9 mouse cellular contexts compared by ENCODE assay signal in the genomic region with DNA sequence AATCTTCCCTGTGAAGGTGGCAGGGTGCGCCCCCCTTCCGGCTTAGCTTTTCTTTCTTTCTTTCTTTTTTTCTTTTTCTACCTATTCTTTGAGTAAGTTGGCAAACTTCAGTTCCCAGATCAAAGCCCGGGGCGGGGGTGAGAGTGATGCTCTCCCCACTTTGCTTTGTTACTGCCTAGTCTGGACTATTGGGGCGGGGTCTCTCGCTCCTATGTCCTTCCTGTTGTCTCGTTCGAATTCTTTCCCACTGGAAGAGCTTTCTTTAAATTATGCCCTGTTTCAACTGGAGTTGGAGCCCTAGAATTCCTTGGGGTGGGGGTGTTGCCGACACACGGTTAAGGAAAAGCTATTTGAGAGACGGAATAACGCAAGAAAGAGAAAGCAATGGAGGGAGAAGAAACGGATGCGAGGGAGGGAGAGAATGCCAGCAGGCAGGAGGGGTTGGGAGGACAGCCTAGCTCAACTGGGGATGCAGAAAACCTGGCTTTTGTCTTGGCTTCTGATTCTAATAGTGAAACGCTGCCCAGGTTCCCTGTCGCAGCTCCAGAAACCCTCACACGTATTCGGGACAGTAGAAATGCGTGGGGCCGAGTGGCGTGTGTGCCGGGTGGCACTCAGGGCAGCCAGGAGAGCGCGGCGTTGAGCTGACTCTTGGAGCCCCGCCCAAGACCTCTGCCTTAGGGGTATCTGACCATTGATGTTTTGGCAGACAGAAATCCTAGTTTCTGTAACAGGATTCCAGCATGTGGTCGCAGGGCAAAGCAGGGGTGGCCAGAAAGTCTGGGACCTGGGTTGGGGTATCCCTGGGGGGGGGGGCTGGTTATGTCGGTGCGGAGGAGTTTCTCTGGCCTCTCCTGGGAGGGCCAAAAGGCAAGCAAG. TPM values are rescaled to one million over a fixed set of nuclear protein-coding genes. Genes with fewer than 3 reads are reported as not detected.
DNase-seq lines count a peak whose midpoint lies in the region; ATAC-seq and TF ChIP-seq lines count a peak whose summit lies in the region.
"Had no signal": no experiment of that assay in that cellular context is flagged by ENCODE, and none has a peak within 500 bp of the region (broad histone marks: within the 10 kb centered on the region; RNA-seq: fewer than 3 reads in every experiment).

No protein-coding gene starts in this region.

- DNase-seq in kidney, adult 2 months, result no peak
- DNase-seq in embryo, embryonic 10.5 days (ENCODE audit: low spot score), result peak; percentile 41
- DNase-seq in hindbrain, embryonic 11.5 days (ENCODE audit: low spot score), result peak; percentile 47
- no peak for DNase-seq in layer of hippocampus, adult 18-20 months (ENCODE audit: low spot score in 2 of 2)
- DNase-seq in urinary bladder, postnatal 36 days (ENCODE audit: low spot score in 2 of 2), result no peak
- DNase-seq in ovary, adult 18-20 months (ENCODE audit: low spot score), result no peak

- under 1% methylated on average over 29 of the region's 29 CpGs for WGBS in kidney, embryonic 14.5 days
- 2% methylated on average over 29 of the region's 29 CpGs for WGBS in kidney, adult 2 months
- WGBS in hindbrain, embryonic 11.5 days, result 1% methylated on average over 29 of the region's 29 CpGs
- WGBS in midbrain, embryonic 16.5 days, result 1% methylated on average over 29 of the region's 29 CpGs

- no peak overlapping the region for H3K27ac ChIP-seq in kidney, embryonic 14.5 days (ENCODE audit: low read depth, low read length)
- H3K27ac ChIP-seq in kidney, adult 2 months (ENCODE audit: insufficient read depth, low read depth, low read length), result no peak overlapping the region
- H3K27ac ChIP-seq in hindbrain, embryonic 11.5 days (ENCODE audit: low read depth, low read length), result peak overlapping the region; percentile 55
- H3K27ac ChIP-seq in midbrain, embryonic 16.5 days (ENCODE audit: low read length), result peak overlapping the region; percentile 58

- H3K4me2 ChIP-seq in kidney, embryonic 14.5 days (replicated peaks; ENCODE audit: low read depth, low read length), result peak overlapping the region; percentile 12; the same call in 1 of the 2 replicates
- H3K4me2 ChIP-seq in hindbrain, embryonic 11.5 days (replicated peaks; ENCODE audit: low read depth, low read length), result peak overlapping the region; percentile 57
- peak overlapping the region; percentile 77 for H3K4me2 ChIP-seq in midbrain, embryonic 16.5 days (ENCODE audit: low read length)

- ATAC-seq in kidney, embryonic 14.5 days (ENCODE audit: low FRiP score, low TSS enrichment), result no peak
- 0 out of 2 replicates have a peak, but pooled peaks have one; percentile 36 for ATAC-seq in hindbrain, embryonic 11.5 days (ENCODE audit: low FRiP score)
- 0 out of 2 replicates have a peak, but pooled peaks have one; percentile 25 for ATAC-seq in midbrain, embryonic 16.5 days

- peaks cover 76% of the 10 kb centered on the region for H3K27me3 ChIP-seq in kidney, embryonic 14.5 days (ENCODE audit: control insufficient read depth, insufficient read depth, low read length)
- H3K27me3 ChIP-seq in kidney, adult 2 months (replicated peaks; ENCODE audit: control insufficient read depth, insufficient read depth, low read length), result peaks cover 10% of the 10 kb centered on the region
- peaks cover 51% of the 10 kb centered on the region for H3K27me3 ChIP-seq in hindbrain, embryonic 11.5 days (ENCODE audit: control insufficient read depth, insufficient read depth, low read length)
- H3K27me3 ChIP-seq in midbrain, embryonic 16.5 days (ENCODE audit: control insufficient read depth, insufficient read depth, low read depth, low read length), result peaks cover 5% of the 10 kb centered on the region; the same call in 1 of the 2 replicates

- no peak overlapping the region for H3K9ac ChIP-seq in kidney, embryonic 14.5 days (ENCODE audit: low read depth, low read length)
- H3K9ac ChIP-seq in hindbrain, embryonic 11.5 days (ENCODE audit: low read depth, low read length), result peak overlapping the region; percentile 49
- H3K9ac ChIP-seq in midbrain, embryonic 16.5 days (ENCODE audit: low read depth, low read length), result peak overlapping the region; percentile 69

- no peak for TF ChIP-seq POLR2A in kidney, adult 2 months (IDR thresholded peaks at IDR 0.05; ENCODE audit: low read depth, low read length)

- H3K9me3 ChIP-seq in kidney, embryonic 14.5 days (ENCODE audit: control insufficient read depth, low read length), result no peaks in the 10 kb centered on the region
- no peaks in the 10 kb centered on the region for H3K9me3 ChIP-seq in hindbrain, embryonic 11.5 days (ENCODE audit: control insufficient read depth, low read length)
- no peaks in the 10 kb centered on the region for H3K9me3 ChIP-seq in midbrain, embryonic 16.5 days (replicated peaks; ENCODE audit: control insufficient read depth, low read length, poor library complexity, severe bottlenecking)

- H3K36me3 ChIP-seq in kidney, embryonic 14.5 days (ENCODE audit: control insufficient read depth, insufficient read depth, low read length), result no peaks in the 10 kb centered on the region
- H3K36me3 ChIP-seq in kidney, adult 2 months (ENCODE audit: control insufficient read depth, insufficient read depth, low read length), result no peaks in the 10 kb centered on the region
- H3K36me3 ChIP-seq in hindbrain, embryonic 11.5 days (ENCODE audit: control insufficient read depth, insufficient read depth, low read length), result no peaks in the 10 kb centered on the region
- H3K36me3 ChIP-seq in midbrain, embryonic 16.5 days (ENCODE audit: control insufficient read depth, insufficient read depth, low read length), result no peaks in the 10 kb centered on the region

- peak overlapping the region; percentile 11; the same call in 1 of the 2 replicates for H3K4me3 ChIP-seq in kidney, embryonic 14.5 days (ENCODE audit: low read length)
- no peak overlapping the region for H3K4me3 ChIP-seq in kidney, adult 2 months (ENCODE audit: insufficient read depth, low read depth, low read length)
- peak overlapping the region; percentile 27 for H3K4me3 ChIP-seq in hindbrain, embryonic 11.5 days (ENCODE audit: low read depth, low read length)
- H3K4me3 ChIP-seq in midbrain, embryonic 16.5 days (ENCODE audit: low read depth, low read length), result peak overlapping the region; percentile 50

- H3K4me1 ChIP-seq in kidney, embryonic 14.5 days (ENCODE audit: control insufficient read depth, insufficient read depth, low read length), result 0 out of 2 replicates have a peak, but pooled peaks cover 8% of the 10 kb centered on the region
- H3K4me1 ChIP-seq in kidney, adult 2 months (ENCODE audit: control insufficient read depth, insufficient read depth, low read length), result no peaks in the 10 kb centered on the region
- no peaks in the 10 kb centered on the region; the same call in 1 of the 2 replicates for H3K4me1 ChIP-seq in hindbrain, embryonic 11.5 days (replicated peaks; ENCODE audit: control insufficient read depth, insufficient read depth, low read length)
- H3K4me1 ChIP-seq in midbrain, embryonic 16.5 days (ENCODE audit: control insufficient read depth, insufficient read depth, low read length), result peaks cover 27% of the 10 kb centered on the region; the same call in 1 of the 2 replicates

- no peak for TF ChIP-seq CTCF in kidney, adult 2 months (conservative IDR thresholded peaks at IDR 0.05; ENCODE audit: insufficient read depth, insufficient read length, low read depth, low read length)

RNA-seq across cellular contexts. Expression of gene Adcyap1, which starts 1.8 kb away (rescaled TPM):
- 0.13 TPM in 1 of 2 replicates, not detected in the other for polyA plus RNA-seq in kidney, embryonic 14.5 days (2014; fragmentation: Nextera tagmentation; extraction: Ambion mirVana)
- polyA plus RNA-seq in kidney, adult 2 months (2012; rRNA removed), result not detected in 2 replicates
- polyA plus RNA-seq in hindbrain, embryonic 11.5 days (2014; fragmentation: Nextera tagmentation; extraction: Ambion mirVana), result 18.2 and 19.1 TPM in 2 replicates
- 18.2 and 19.5 TPM in 2 replicates for polyA plus RNA-seq in midbrain, embryonic 16.5 days (2015; fragmentation: Nextera tagmentation; extraction: Ambion mirVana)
- total RNA-seq in layer of hippocampus, adult 18-20 months (2021), result 1 to 10 TPM; 4.5 to 8.3 TPM
- total RNA-seq: common myeloid progenitor, adult 5-6 weeks had no signal

Comparison
In these comparisons a context has a peak if more than half of its experiments do, and no peak if none do; other contexts are left out.
1. H3K27ac ChIP-seq: peak in hindbrain, embryonic 11.5 days (single experiment) and midbrain, embryonic 16.5 days (single experiment); none in kidney, embryonic 14.5 days (single experiment) and kidney, adult 2 months (single experiment).
2. H3K4me2 ChIP-seq: peak in every context shown above with its lines; median percentile 77 in midbrain, embryonic 16.5 days; 57 in hindbrain, embryonic 11.5 days; 12 in kidney, embryonic 14.5 days.
3. DNase-seq: peak in embryo, embryonic 10.5 days (single experiment) and hindbrain, embryonic 11.5 days (single experiment); none in kidney, adult 2 months (single experiment), layer of hippocampus, adult 18-20 months (0 of 2), urinary bladder, postnatal 36 days (0 of 2) and ovary, adult 18-20 months (single experiment).
4. RNA of gene Adcyap1, which starts 1.8 kb away (polyA plus RNA-seq): 18.2 to 19.1 TPM in hindbrain, embryonic 11.5 days and 18.2 to 19.5 TPM in midbrain, embryonic 16.5 days; 0.13 TPM in kidney, embryonic 14.5 days and not detected in kidney, adult 2 months; every median in the first group is over 10 times any median in the second.